Mouse (Mus musculus) monocyte, adult 2 months (primary cell): ENCODE measurements around the gene Cptp.
A peak's percentile ranks its signal among the peaks of the same experiment; 100 is the strongest.

Experiments used
- DNase-seq, 2 experiments: peaks; one replicate each; pipeline ENCODE4 v3.0.0; 2022; ENCODE audit warnings: low spot score in 2 of 2, low read depth in 1 of 2

The Cptp gene

DNA sequence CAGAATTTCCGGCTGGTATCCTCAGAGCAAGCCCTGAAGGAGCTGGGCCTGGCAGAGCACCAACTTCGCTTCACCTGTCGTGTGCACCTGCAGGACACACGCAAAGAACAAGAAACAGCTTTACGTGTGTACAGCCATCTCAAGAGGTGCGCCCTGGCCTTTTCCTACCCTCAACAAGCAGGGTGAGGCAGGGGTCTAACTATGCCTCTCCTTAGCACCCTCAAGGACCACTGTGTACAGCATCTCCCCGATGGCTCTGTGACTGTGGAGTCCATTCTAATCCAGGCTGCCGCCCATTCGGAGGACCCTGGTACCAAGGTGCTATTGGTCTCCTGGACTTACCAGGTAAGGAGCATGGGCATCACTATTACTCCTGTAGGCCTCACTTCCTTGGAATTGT is 18.9 kb upstream of the Cptp start:
- no peak for DNase-seq

DNA sequence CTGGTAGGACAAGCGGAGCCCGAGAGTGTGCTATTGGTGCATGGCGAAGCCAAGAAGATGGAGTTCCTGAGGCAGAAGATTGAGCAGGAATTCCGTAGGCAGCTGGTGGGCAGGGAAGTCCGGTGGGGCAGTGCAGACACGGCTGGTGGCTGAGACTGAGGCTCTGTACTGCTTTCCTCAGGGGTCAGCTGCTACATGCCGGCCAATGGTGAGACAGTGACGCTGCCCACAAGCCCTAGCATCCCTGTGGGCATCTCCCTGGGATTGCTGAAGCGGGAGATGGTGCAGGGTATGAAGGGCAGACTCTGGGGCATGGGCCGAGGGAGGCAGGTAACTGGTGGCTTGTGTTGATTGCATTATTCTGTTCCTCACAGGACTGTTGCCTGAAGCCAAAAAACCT is 18.4 kb upstream of the Cptp start:
- no peak for DNase-seq

DNA sequence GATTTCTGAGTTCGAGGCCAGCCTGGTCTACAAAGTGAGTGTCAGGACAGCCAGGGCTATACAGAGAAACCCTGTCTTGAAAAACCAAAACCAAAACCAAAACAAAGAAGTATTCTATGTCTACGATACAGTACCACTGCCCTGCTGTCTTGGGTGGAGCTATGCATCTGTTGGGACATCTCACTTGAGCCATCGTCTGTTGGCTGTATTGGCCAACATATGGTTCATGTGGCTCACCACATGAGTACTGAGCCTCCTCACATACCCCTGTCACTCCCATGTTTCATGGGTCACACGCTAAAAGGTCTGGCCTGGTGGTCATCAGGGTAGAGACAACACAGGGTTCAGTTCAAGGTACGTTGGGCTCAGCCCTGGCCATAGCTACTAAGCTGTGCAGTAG is 17.1 kb upstream of the Cptp start:
- DNase-seq, result no peak

DNA sequence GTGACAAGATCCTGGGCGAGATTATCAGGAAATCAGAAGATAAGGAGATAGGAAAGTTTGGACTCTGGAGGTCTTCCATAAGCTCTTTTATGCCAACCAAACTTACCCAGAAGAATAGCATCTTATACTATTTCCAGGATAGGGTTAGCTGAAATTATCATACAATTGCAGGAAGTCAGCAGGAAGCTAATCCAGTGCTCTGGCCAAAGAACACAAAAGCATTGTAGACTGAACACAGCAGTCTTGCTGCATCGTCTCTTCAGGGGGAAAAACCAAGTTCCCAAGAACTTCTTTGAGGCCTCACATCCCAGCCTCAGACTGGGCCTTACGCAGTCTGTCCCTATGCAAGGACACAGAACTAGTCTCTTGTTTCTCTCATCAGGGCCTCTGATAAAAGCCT is 14.3 kb upstream of the Cptp start:
- DNase-seq, result no peak

DNA sequence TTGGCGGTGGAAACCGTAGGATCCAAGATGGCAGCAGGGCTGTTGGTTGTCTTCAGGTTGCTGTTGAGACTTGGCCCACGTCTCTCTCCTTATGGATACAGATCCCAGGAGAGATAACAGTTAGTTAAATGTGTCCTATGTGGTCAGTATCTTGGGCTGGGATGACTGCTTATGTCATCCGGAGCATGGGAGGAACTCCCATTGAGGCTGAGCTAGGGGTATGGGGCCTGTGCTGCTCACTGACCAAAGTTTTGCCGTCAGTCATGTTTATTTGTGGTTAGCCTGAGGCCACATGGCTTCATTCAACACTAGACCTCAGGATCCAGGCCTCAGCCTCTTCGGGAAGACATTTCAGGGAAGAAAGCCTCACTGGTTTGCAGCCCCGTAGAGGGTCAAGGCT is 2.2 kb upstream of the Cptp start:
- no peak for DNase-seq

DNA sequence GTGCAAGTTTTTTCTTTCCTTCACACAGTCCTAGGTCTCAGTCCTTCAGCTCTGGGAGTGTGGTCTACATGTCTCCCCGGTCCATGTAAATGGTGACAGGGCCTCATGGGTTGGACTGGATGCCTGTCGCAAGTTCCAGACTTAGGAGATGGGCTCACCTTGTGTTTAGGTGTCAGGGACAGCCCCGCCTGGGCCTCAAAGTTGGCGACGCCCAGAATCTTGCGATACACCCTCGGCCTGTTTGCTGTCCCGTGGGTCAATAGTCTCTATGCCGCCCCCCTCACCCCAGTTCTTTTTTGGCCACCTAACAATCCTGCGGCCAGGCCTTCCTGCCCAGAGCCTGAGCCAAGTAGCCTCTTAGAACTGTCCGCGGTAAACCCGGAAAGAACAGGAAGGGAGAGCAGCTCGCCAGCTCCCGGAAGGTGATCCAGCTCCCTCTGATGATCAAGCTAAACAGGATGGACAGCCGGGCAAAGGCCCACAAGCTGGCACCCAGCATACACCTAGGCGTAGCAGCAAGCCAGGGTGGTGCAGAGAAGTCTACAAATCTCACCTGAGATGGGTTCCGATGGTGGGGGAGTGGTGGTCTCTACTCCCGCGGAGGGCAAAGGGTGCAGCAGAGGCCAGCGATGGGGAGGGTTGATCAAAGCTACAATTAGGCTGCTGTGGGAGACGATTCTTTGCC is 484 bp downstream of the Cptp start:
- DNase-seq, result no peak

DNA sequence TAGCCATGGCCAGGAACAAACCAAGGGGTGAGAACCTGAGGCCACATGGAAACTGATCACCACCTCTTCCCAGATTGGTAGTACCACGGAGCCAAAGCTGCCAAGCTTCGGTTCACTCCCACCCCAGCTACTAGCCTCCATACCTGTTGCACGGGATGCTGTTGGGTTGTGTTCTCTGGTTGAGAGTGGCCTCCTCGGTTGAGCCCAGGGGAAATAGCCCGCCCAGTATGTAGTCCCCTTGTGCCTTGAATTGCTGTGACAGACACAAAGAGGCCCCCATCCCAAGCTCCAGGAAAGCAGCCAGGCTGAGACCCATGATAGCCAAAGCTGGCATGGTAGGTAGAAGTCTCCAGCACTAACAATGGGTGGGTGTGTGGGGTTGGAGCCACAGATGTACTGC is 6.2 kb downstream of the Cptp start, which contains the start of gene Tas1r3:
Gene Tas1r3 (minus strand): TSS at position 362 of the 400 bp plus-strand sequence.
- no peak for DNase-seq

DNA sequence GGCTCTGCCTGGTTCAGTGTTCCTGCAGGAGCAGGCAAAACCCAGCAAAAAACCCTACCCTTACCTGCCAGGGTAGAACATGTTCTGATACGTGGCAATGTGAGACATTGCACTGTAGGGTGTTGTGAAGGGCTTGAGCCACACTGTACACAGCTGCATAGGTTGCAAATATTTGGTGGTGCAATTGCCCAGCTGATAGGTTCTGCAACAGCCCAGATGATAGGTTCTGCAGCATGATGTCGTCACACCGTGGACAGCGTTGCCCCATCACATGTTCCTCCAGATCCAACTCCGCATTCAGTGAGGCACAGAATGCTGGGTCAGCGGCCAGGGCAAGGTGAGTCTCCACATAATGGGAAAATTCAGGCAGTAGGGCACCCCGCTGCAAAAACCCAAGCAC is 7.5 kb downstream of the Cptp start:
- DNase-seq, result no peak

DNA sequence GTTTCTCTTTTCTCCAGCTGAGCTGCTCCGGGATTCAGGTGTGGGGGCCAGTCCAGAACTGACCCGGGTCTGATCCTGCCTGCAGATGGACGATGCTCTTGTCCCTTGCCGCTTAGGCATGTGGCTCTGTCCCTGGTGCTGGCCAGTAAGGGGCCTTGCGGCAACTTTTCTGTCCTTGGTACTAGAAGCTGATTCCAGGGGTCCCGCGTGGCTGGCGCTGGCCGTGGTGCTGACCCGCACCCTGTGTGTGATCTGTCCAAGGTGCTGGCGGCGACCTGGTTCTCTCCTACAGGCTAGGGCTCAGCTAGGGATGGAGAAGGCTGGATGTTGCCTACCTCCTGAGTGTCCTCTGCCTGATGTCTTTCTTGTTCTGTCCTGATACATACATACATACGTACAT is 9.9 kb downstream of the Cptp start:
- DNase-seq, result no peak

DNA sequence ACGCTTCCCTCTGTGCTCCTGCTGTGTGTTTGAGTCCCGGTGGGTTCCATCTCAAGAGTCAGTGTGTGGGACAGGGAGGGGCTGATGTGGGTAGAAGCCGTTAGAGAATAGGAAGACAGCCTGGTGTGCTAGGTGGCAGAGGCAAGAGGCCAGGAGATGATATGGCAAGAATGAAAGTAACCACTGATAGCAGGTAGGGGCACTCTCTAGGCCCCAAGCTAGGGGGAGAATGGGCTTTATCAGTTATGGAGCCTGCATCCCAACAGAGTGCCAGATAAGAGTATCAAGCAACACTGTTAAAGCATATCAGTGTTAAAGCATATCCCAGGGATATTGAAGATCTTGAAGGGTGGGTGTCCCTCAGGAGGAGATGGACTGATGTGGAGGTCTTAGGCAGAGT is 12.4 kb downstream of the Cptp start:
- DNase-seq, result no peak

DNA sequence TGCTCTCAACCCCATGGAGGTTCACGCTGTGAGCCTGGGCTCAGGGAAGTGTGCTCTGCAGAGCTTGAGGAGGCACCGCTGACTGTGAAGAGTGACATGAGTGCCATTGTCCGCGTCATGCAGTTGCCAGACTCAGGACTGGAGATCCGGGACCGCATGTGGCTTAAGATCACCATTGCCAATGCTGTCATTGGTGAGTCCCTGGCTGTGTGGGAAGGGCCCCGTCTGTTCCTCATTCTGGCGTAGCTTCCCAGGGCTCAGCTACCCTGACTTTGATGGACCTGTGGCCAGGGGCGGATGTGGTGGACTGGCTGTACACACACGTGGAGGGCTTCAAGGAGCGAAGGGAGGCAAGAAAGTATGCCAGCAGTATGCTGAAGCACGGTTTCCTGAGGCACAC is 13.2 kb downstream of the Cptp start:
- DNase-seq, result no peak

DNA sequence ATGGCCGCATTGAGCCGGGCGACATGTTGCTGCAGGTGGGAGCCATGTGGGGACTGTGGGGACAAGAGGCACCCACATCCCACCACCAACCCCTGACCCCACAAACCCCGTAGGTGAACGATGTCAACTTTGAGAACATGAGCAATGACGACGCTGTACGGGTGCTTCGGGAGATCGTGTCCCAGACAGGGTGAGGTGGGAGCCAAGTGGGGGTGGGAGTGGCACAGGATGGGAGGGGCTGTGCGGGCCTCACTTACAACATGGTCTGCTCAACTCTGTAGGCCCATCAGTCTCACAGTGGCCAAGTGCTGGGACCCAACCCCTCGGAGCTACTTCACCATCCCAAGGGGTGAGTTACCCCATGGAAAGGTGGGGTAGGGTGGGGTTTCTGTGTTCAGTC is 14.2 kb downstream of the Cptp start:
- DNase-seq, result no peak

DNA sequence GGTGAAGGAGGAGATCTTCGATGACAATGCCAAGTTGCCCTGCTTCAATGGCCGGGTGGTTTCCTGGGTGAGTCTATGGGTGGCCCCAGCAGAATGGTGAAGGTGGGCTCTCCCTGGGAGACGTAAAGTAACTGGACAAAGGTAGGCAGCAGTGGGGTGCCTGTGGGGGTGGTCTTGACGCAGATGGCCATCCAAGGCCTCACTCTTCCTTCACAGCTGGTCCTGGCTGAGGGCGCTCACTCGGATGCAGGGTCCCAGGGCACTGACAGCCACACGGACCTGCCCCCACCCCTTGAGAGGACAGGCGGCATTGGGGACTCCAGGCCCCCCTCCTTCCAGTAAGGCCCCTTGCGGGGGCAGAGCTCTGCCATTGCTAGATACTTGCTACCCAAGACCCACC is 15.8 kb downstream of the Cptp start:
- no peak for DNase-seq

DNA sequence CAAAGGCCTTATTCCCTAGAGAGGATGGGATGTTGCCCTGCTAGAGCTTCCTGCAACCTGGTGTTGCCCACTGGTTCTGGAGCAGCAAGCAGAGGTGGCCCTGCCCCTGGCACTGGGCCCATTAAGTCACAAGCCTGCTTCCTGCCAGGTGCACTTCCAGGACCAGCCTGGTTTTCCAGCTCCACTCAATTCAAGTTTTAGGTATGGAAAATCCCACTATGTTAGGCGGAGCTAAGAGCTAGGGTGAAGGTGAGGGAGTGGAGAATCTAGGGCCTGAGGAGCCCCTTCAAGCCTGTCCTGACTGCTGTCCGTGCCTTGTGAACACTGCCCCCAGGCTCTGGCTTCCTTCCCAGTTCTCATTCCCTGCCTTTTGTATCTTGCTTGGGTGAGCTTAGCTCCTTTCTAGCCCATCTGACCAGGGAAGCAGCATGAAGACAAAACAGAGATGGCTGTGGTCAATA is 17.3 kb downstream of the Cptp start:
- no peak for DNase-seq

DNA sequence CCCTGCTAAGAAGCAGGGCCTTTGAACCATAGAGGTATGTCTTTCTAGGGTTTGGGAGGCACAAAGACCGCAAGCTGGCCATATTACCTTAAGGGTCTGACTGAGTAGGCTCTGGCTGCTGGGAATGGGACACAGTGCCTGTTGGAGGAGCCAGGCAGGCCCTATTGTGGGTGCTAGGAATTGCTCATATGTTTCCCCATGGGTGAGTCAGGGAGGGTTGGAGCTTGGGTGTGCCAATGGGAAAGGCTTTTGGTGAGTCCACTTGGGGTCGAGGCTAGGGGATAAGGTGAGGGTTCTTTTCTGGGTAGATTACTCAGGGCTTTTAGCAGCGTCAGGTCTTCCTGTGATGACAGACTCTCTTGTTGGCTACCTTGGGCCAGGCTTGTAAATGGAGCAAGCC is 17.9 kb downstream of the Cptp start:
- no peak for DNase-seq

DNA sequence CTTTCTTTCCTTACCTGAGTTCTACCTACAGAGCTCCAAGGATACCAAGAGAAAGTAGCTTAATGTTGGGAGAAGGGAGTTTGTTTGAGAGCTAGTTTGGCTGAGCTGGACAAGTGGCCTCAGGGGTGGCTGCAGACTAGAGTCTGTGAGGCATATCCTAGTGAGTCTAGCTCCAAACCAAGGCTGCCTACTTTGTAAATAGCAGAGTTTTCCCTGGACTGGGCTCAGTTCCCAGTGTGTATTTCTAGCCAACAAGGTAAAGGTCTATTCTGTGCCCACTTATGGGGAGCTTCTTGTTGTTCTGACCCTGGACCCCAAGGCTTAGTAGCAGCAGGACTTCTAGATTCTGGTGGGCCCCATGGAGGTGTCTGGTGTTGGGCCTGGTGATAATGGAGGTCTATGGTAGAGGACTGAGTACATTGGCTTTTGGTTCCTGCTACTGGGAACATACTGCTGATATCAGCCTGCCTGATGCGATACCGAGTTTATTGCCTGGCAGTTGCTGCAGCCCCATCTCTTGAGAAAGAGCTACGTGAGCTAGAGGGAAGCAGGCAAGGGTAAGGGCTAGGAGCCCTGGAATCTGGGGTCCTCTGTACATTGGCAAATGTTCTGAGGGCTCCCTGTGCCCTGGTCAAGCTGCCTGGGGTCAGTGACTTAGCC is 19.3 kb downstream of the Cptp start:
- no peak for DNase-seq

DNA sequence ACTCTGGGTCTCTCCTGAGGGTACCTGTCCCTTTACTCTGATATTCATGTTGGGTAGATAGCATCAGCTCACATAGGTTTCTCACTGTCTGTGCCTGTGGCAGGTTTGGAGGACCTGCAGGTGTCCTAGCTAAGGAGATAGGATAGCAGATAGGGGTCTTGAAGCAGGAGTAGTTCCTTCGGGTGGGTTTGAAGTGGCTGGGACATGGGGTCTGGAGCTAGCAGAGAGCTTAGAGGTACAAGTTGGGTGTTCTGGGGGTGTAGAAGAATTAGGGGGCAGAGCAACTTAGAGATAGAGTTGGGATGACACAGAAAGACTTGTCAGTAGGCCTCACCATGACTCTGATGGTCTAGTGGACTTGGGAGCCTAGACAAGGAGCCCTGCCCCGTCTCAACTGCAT is 19.8 kb downstream of the Cptp start:
- DNase-seq, result no peak

DNA sequence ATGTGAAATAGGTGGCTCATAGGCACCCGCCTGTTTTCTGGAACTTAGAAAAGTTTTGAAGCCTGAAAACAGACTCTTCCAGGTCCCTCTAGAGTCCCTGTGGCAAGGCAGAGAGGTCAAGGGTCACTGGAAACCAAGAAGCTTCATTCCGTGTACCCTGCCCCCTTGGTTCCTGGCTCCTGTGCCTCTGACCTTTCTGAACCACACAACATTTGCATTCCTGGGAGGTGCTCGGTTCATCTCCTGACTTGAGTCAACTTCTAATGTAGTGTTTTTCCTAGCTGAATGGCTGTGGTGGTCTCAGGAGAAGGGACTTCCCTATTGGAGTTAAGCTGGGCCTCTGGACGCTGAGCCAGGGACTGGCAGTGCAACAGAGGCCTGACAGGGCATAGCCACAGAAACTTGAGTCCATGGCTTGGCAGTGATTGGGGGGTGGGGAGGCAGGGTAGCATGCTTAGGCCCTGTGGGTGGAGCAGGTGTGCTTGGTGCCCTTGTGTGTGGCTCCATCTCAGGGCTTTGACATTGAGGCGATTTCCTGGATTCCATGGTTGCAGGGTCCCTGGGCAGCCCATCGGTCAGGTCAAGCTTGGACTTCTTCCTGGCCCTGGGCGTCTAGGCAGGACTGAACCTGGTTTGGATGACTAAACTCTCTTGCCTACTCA is 20.7 kb downstream of the Cptp start:
- DNase-seq, result no peak

DNA sequence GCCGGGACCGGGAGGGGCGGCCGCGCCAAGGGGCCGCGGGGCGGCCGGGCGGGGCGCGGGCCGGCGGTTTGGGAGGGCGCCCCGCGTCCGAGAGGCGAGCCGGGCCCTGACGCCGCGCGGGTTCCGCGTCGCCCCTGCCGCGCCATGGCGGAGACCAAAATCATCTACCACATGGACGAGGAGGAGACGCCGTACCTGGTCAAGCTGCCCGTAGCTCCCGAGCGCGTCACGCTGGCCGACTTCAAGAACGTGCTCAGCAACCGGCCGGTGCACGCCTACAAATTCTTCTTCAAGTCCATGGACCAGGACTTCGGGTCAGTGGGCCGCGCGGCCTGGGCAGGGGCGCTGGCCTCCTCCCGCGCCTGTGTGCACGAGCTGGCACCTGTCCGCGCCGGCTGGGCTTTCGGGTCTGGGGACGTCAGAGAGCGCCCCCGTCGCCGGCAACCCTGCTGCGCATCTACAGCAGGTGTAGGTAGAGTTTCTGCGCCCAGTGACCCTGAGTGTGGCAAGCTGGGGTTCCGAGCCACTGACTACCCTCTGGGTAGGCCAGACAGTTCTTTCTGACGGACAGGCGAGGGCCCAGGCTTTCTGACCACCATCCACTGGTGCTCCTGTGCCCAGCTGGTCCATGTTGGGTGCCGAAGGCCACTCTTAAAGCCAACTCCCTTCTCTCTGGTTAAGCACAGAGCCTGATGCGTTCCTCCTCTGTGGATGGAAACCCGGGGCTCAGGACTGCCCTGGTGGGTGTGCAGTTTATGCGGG is 21.5 kb downstream of the Cptp start:
- DNase-seq, result no peak

DNA sequence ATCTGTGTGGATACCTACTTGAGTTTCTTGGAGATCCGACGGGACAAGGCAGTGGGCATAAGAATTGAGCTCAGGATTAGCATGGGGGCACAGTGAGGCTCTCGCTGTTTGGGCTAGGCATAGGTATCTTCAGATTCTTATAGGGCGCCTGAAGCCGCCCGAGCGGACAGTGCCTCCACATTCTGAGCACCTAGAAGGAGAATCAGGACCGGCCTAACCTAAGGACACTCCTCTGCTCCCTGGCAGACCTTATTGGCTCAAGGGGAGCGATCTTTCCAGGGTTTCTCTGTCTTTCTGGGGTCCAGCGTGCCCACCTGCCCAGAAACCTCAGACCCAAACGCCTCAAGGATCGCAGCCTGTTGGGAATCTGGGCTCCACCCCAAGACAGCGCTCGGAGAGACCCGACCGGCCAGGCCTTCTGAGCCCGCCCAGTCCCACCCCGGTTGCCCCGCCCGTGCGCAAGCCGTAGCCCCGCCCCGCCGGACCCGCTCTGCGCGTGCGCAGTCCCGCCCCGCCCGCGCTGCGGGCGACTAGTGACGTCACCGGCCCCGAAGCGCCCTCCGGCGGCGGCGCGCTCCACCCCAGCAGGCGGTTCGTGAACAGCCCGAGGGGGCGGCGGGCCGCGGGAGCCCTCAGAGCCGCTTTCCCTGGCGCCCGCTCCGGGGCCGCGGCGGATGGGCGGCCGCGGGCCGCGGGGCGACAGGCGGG is 22.2 kb downstream of the Cptp start, which contains the start of gene Dvl1:
Gene Dvl1 (plus strand): TSS at position 532 of the 708 bp plus-strand sequence.
- DNase-seq, result peak; percentile 71 to 90

DNA sequence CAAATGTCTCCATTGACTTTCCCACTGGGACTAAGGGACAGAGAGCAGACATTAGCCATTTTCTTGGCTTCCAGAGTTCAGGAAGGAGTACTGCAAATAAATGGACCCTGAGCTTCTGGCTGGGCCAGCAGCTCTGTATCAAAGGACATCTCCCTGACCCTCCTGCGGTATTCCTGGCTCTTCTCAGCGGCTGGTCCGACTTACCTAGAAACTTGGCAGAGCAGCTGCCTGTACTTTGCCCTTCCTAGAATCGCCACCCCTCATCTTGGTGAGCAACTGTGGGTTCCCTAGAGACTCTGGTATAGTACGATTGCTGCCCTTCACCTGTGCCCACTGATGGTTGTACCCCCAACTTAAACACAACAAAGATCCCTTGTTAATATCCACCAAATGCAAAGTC is 26.0 kb downstream of the Cptp start:
- DNase-seq, result no peak
